Mouse (Mus musculus) C2C12 (cell line): ENCODE data around the gene Tex2. TPM values are rescaled to one million over a fixed set of nuclear protein-coding genes. Genes with fewer than 3 reads are reported as not detected.

ENCODE experiments used
- H3K27me3 ChIP-seq: one replicate; pipeline ENCODE4 v1.6.1; 2011; ENCODE audit not compliant: control insufficient read depth, insufficient read depth, insufficient read length
- H3K36me3 ChIP-seq: one replicate; pipeline ENCODE4 v1.6.1; 2011; ENCODE audit not compliant: control insufficient read depth, insufficient read depth
- H3K4me3 ChIP-seq: one replicate; pipeline ENCODE4 v1.5.1; 2011; ENCODE audit warnings: mild to moderate bottlenecking, control low read depth; ENCODE audit not compliant: poor library complexity, insufficient read depth, severe bottlenecking
- H3K79me2 ChIP-seq: one replicate; pipeline ENCODE4 v1.6.1; 2011; ENCODE audit not compliant: control insufficient read depth, insufficient read depth
- H3K79me3 ChIP-seq: one replicate; pipeline ENCODE4 v1.6.1; 2011; ENCODE audit warnings: low read depth, control low read depth
- H3ac ChIP-seq: one replicate; pipeline ENCODE3; 2011; ENCODE audit warnings: low read depth; ENCODE audit not compliant: control insufficient read depth, insufficient read length
- CEBPB ChIP-seq: IDR thresholded peaks from one replicate; pipeline ENCODE4 v1.6.1; 2011; ENCODE audit warnings: low read depth, mild to moderate bottlenecking, control low read depth, moderate library complexity
- CTCF ChIP-seq: IDR thresholded peaks from one replicate; pipeline ENCODE4 v1.5.1; 2011; ENCODE audit not compliant: control insufficient read depth, insufficient read depth, insufficient read length
- FOSL1 ChIP-seq: IDR thresholded peaks from one replicate; pipeline ENCODE4 v1.8.0; 2011; ENCODE audit warnings: mild to moderate bottlenecking, low read length; ENCODE audit not compliant: poor library complexity, insufficient read depth, severe bottlenecking
- MAX ChIP-seq: IDR thresholded peaks from one replicate; pipeline ENCODE4 v1.6.1; 2011; ENCODE audit warnings: mild to moderate bottlenecking, control low read depth
- MYOD1 ChIP-seq: IDR thresholded peaks from one replicate; pipeline ENCODE4 v1.6.1; 2011; ENCODE audit warnings: low read depth; ENCODE audit not compliant: control insufficient read depth, insufficient read length
- MYOG ChIP-seq: IDR thresholded peaks from one replicate; pipeline ENCODE4 v1.6.1; 2011; ENCODE audit not compliant: control insufficient read depth, insufficient read length; ENCODE audit errors: extremely low read depth
- USF1 ChIP-seq: IDR thresholded peaks from one replicate; pipeline ENCODE4 v1.6.1; 2011; ENCODE audit warnings: low read depth, mild to moderate bottlenecking, control low read depth, moderate library complexity
- polyA plus RNA-seq: library from polyadenylated mRNA; unstranded; fragments of >200 nt; fragmentation: generic; extraction: Trizol; gene quantifications from one replicate; pipeline ENCODE4 v1.2.1, GENCODE M21; 2012; ENCODE audit warnings: missing spikeins

Tex2 gene
- polyA plus RNA-seq, 1 experiment, result 5.9 TPM

DNA sequence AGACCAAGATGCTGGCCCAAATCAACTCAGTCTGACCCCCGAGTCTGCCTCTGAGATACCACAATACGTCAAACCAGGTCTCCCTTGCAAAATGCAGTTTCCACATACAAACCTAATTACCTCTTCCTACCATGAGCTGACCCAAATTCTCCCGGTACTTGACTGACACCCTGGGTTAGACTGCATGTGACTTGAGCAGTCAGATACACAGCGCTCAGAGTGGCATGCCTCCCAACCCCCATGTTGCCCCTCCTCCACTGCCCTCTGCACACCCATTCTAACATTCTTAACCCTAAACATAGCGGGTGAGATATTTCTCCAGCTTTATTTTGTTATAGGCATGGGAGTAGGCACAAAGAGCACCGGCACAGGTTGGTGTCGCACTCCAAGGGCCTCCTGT, 55.8 kb downstream of the Tex2 start:
- no peaks in the 10 kb centered on the region for H3K79me2 ChIP-seq
- H3ac ChIP-seq, result no peak overlapping the region

DNA sequence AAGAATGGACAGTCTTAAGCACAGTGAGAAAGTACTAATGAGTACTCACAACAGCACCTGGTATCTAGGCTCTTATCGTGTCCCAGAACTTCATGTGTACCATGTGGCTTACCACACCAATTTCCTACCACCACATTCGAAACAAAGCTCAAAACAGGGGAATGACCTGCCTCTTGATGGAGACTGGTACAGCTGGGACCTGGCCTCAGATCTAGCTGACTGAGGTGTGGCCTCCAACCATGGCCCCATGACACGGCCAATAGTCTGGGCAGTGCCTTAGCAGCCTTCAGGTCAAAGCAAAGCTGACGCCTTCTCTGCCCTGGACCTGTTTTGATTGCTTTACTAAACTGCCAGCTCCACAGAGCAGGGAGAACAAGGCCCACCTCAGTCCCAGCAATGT, 56.5 kb downstream of the Tex2 start:
- Histone ChIP-seq H3ac (no peak overlapping the region), H3K79me2 (no peaks in the 10 kb centered on the region), H3K4me3 (no peak overlapping the region), H3K36me3 (peaks cover 2% of the 10 kb centered on the region), H3K27me3 (no peaks in the 10 kb centered on the region), H3K79me3 (no peaks in the 10 kb centered on the region)
- TF ChIP-seq MYOD1, result no peak
- TF ChIP-seq MAX, result no peak
- no peak for TF ChIP-seq FOSL1

More for the DNA sequence above, 55.8 kb downstream of the Tex2 start:
- Histone ChIP-seq H3K79me3 (no peaks in the 10 kb centered on the region), H3K36me3 (peaks cover 2% of the 10 kb centered on the region), H3K27me3 (no peaks in the 10 kb centered on the region), H3K4me3 (no peak overlapping the region)
- no peak for TF ChIP-seq MYOD1
- no peak for TF ChIP-seq MYOG
- TF ChIP-seq CTCF, result no peak
- no peak for TF ChIP-seq CEBPB
- TF ChIP-seq MAX, result no peak
- TF ChIP-seq USF1, result no peak
- no peak for TF ChIP-seq FOSL1

DNA sequence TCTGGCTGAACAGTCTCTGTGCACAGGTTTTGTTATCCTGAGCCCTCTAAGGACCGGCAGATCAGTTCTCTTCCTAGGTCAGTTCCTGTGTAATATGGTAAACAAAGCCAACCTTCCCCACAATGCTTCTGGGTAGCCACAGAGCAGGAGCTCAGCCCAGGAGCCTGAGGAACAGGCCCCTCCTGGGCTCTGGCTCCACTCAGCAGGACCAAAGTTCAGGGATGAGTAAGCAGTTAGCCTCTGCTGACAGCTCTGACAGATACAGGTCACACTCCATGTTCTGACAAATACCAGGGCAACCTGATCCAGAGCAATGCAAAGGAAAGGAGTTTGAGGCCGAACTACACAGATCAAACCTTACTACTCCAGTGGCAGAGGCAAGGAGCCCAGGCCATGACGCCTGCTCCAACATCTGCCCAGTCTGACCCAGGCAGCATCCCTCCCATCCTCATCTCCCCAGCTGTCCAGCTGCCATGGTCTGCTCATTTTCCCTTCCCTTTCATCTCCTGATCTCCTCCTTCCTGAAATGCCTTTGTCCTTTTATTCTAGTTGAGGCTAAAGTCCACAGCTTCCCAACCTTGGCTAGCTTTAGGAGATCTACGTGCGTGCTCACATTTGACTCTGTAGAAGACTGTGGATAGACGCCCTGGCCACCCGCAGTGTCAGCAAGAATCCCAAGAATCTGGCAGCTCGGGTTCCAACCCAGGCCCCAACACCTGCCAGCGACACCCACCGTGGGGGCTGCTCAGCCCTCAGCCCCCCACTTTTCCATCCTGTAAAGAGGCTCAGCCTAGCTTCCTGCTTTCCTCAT, 57.2 kb downstream of the Tex2 start:
- no peak overlapping the region for H3ac ChIP-seq
- no peak overlapping the region for H3K4me3 ChIP-seq
- H3K36me3 ChIP-seq, result peaks cover 2% of the 10 kb centered on the region
- H3K27me3 ChIP-seq, result no peaks in the 10 kb centered on the region
- no peak for TF ChIP-seq MAX
- TF ChIP-seq CEBPB, result no peak
- TF ChIP-seq MYOG, result no peak
- no peak for TF ChIP-seq USF1
- no peak for TF ChIP-seq FOSL1
- no peak for TF ChIP-seq CTCF
- no peak for TF ChIP-seq MYOD1
- H3K79me3 ChIP-seq, result no peaks in the 10 kb centered on the region
- no peaks in the 10 kb centered on the region for H3K79me2 ChIP-seq

DNA sequence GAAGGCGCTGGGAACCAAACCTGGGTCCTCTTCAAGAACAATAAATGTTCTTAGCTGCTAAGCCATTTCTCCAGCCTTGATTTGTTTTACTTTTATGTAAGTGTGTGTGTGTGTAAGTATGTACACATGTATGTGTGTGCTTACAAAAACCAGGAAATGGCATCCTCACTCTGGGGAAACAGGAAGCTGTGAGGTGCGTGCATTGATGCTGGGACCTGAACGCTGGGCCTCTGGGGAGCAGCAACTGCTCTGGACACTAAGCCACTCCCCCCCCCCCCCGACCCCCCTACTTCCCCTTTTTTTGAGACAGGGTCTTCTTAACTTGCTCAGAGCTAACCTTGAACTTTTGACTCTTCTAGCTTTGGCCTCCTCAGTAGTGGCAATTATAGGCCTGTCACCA, 62.8 kb downstream of the Tex2 start:
- Histone ChIP-seq H3ac (no peak overlapping the region), H3K36me3 (peaks cover 5% of the 10 kb centered on the region), H3K79me3 (no peaks in the 10 kb centered on the region), H3K27me3 (no peaks in the 10 kb centered on the region), H3K79me2 (no peaks in the 10 kb centered on the region), H3K4me3 (no peak overlapping the region)
- TF ChIP-seq USF1, result no peak
- TF ChIP-seq MYOG, result no peak
- no peak for TF ChIP-seq FOSL1
- TF ChIP-seq MAX, result no peak
- TF ChIP-seq MYOD1, result no peak
- TF ChIP-seq CEBPB, result no peak
- no peak for TF ChIP-seq CTCF

DNA sequence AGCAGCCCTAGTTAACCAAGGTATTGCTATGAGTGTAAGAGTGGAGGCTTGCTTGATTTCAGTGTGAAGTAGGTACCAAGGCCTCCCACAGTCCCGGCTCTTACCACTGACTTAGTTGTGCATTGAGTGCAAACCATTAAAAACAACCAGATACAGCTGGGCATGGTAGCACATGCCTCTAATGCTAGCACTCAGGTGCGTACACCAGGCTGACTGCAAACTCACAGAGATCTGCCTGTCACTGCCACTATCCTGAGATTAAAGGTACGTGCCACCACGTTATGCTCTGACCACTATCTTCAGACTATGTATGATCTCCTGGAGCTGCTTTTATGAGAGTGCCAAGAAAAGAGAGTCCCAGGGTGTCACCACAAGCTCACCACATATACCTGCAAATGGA, 67.1 kb downstream of the Tex2 start:
- Histone ChIP-seq H3K27me3 (no peaks in the 10 kb centered on the region), H3K36me3 (peaks cover 13% of the 10 kb centered on the region), H3K4me3 (no peak overlapping the region), H3ac (no peak overlapping the region), H3K79me2 (no peaks in the 10 kb centered on the region), H3K79me3 (no peaks in the 10 kb centered on the region)
- TF ChIP-seq MYOG, result no peak
- no peak for TF ChIP-seq CTCF
- TF ChIP-seq FOSL1, result no peak

DNA sequence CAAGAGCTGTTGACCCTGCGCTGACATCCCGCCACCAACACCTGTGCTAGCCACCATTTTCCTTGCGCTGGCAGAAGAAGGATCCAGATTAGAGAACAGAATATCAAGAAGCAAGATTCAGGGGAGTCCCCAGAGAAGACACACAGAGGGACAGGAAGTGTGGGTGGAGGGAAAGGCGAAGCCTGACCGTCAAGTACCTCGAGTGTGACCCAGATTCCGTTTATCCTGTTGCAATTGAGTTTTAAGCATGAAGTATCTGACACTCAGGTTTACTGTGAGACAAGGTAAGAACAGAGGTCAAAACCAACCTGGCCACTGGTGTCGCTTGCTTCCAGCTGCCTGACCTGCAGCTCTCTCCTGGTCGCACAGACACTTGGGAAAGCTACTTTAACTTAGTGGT, 68.3 kb downstream of the Tex2 start:
- Histone ChIP-seq H3K27me3 (no peaks in the 10 kb centered on the region), H3ac (no peak overlapping the region), H3K4me3 (no peak overlapping the region), H3K36me3 (peaks cover 13% of the 10 kb centered on the region), H3K79me2 (no peaks in the 10 kb centered on the region), H3K79me3 (no peaks in the 10 kb centered on the region)
- TF ChIP-seq FOSL1 (no peak), CEBPB (no peak), MYOD1 (no peak), MAX (no peak), USF1 (no peak), MYOG (no peak), CTCF (no peak)
